ENCODE assay signal across 10 mouse cellular contexts in genomic region chr2:128392344-128392743, GRCm38 (mm10).
DNase-seq lines count a peak whose midpoint lies in the region; ATAC-seq and TF ChIP-seq lines count a peak whose summit lies in the region.
"Had no signal": no experiment of that assay in that cellular context is flagged by ENCODE, and none has a peak within 500 bp of the region (broad histone marks: within the 10 kb centered on the region; RNA-seq: fewer than 3 reads in every experiment).

No protein-coding gene starts in this region.

- H3K4me3 ChIP-seq in heart, postnatal 0 days (ENCODE audit: low read depth, low read length): no peak overlapping the region
- H3K4me3 ChIP-seq in bone marrow macrophage, adult 2 months (ENCODE audit: insufficient read depth, low read length): peak overlapping the region; percentile 46
- H3K4me3 ChIP-seq in liver, embryonic 12.5 days: no peak overlapping the region

- 45% methylated on average over 9 of the region's 9 CpGs for WGBS in heart, postnatal 0 days
- WGBS in liver, embryonic 12.5 days (ENCODE audit: insufficient replicate concordance): 3% methylated on average over 9 of the region's 9 CpGs

- TF ChIP-seq EP300 in heart, postnatal 0 days (IDR thresholded peaks at IDR 0.05; ENCODE audit: low read depth): no peak

- TF ChIP-seq POLR2A in bone marrow macrophage, adult 2 months (IDR thresholded peaks at IDR 0.05; ENCODE audit: borderline replicate concordance, low read depth, low read length): no peak

- 0 out of 2 replicates have a peak overlapping the region, but pooled peaks have one; percentile 14 for H3K27ac ChIP-seq in heart, postnatal 0 days (ENCODE audit: low read depth)
- H3K27ac ChIP-seq in bone marrow macrophage, adult 2 months (ENCODE audit: insufficient read depth, low read depth, low read length): peak overlapping the region; percentile 99
- no peak overlapping the region for H3K27ac ChIP-seq in liver, embryonic 12.5 days
- H3K27ac ChIP-seq: hindbrain, embryonic 14.5 days had no signal

- H3K36me3 ChIP-seq in heart, postnatal 0 days (replicated peaks; ENCODE audit: control insufficient read depth, insufficient read depth, low read length): no peaks in the 10 kb centered on the region
- H3K36me3 ChIP-seq in liver, embryonic 12.5 days: no peaks in the 10 kb centered on the region

- no peak for TF ChIP-seq CTCF in heart, postnatal 0 days (IDR thresholded peaks at IDR 0.05; ENCODE audit: low read depth)
- no peak for TF ChIP-seq CTCF in bone marrow macrophage, adult 2 months (IDR thresholded peaks at IDR 0.05; ENCODE audit: low read depth, low read length)

- DNase-seq in heart, postnatal 0 days (ENCODE audit: low spot score): no peak
- DNase-seq in heart, postnatal 36 days: no peak
- DNase-seq in CD4-positive helper T cell, adult 2 months (ENCODE audit: low read depth, low spot score): peak; percentile 75
- no peak for DNase-seq in layer of hippocampus, adult 8-10 months (ENCODE audit: low spot score in 2 of 2)
- DNase-seq: spleen, adult 18-20 months had no signal

- H3K4me2 ChIP-seq in heart, postnatal 0 days (ENCODE audit: low read depth, low read length): peak overlapping the region; percentile 20
- H3K4me2 ChIP-seq in liver, embryonic 12.5 days: peak overlapping the region; percentile 1; the same call in 1 of the 2 replicates
- H3K4me2 ChIP-seq: hindbrain, embryonic 14.5 days had no signal

- intact Hi-C loops in heart, postnatal 36 days (cut with DNase I): loop anchor here (5.0 kb wide), 2 partner anchors 145 to 210 kb away; no protein-coding TSS in a partner anchor

- ATAC-seq in heart, postnatal 0 days (ENCODE audit: insufficient read depth, low read depth): no peak
- ATAC-seq in liver, embryonic 12.5 days: no peak
- no peak for ATAC-seq in frontal cortex, adult (ENCODE audit: low TSS enrichment)
- ATAC-seq in cerebellum, adult (ENCODE audit: insufficient number of reproducible peaks, low FRiP score, low TSS enrichment): no peak

- H3K9ac ChIP-seq in heart, postnatal 0 days (replicated peaks; ENCODE audit: low read depth, low read length): no peak overlapping the region
- no peak overlapping the region for H3K9ac ChIP-seq in liver, embryonic 12.5 days
- H3K9ac ChIP-seq: hindbrain, embryonic 14.5 days had no signal

- H3K9me3 ChIP-seq in heart, postnatal 0 days (replicated peaks; ENCODE audit: control insufficient read depth, low read length): no peaks in the 10 kb centered on the region
- no peaks in the 10 kb centered on the region for H3K9me3 ChIP-seq in liver, embryonic 12.5 days (replicated peaks)

- H3K4me1 ChIP-seq in heart, postnatal 0 days (ENCODE audit: control insufficient read depth, insufficient read depth): peaks cover 41% of the 10 kb centered on the region
- H3K4me1 ChIP-seq in bone marrow macrophage, adult 2 months (ENCODE audit: control insufficient read depth, insufficient read depth, low read length): peaks cover 62% of the 10 kb centered on the region
- H3K4me1 ChIP-seq in liver, embryonic 12.5 days: peaks cover 4% of the 10 kb centered on the region; the same call in 1 of the 2 replicates

- H3K27me3 ChIP-seq in heart, postnatal 0 days (ENCODE audit: control insufficient read depth, insufficient read depth, low read length): no peaks in the 10 kb centered on the region
- peaks cover 40% of the 10 kb centered on the region for H3K27me3 ChIP-seq in liver, embryonic 12.5 days (replicated peaks)
